Mouse (Mus musculus) embryonic fibroblast, embryonic 13.5 days (primary cell): ENCODE data around the gene Gstm4.

Experiments
- CTCF ChIP-seq: IDR thresholded peaks from 2 replicates; pipeline ENCODE4 v1.5.1; 2011; ENCODE audit warnings: mild to moderate bottlenecking, control low read depth, low read length, moderate library complexity, borderline replicate concordance; ENCODE audit not compliant: insufficient read depth
- POLR2A ChIP-seq: IDR thresholded peaks from 2 replicates; pipeline ENCODE4 v1.6.1; 2011; ENCODE audit warnings: low read depth, mild to moderate bottlenecking, control low read depth, low read length, moderate library complexity

- TF ChIP-seq CTCF = no peak
- no peak for TF ChIP-seq POLR2A
These were observed 42.6 kb upstream of the Gstm4 start for GRCm38 (mm10) chr3:108087329-108087728.
